Mouse (Mus musculus) kidney, adult 2 months (tissue): ENCODE data around the gene Tmem54.

Experiments
- CTCF ChIP-seq: fragments of 200-500 bp; conservative IDR thresholded peaks from 2 replicates; pipeline ENCODE4 v1.5.1; 2011; ENCODE audit warnings: low read depth, mild to moderate bottlenecking, control low read depth, low read length, moderate library complexity, mixed read lengths; ENCODE audit not compliant: insufficient read depth, insufficient read length
- POLR2A ChIP-seq: fragments of 200-500 bp; IDR thresholded peaks from one replicate; pipeline ENCODE4 v1.6.1; 2011; ENCODE audit warnings: low read depth, low read length, control low read depth

DNA sequence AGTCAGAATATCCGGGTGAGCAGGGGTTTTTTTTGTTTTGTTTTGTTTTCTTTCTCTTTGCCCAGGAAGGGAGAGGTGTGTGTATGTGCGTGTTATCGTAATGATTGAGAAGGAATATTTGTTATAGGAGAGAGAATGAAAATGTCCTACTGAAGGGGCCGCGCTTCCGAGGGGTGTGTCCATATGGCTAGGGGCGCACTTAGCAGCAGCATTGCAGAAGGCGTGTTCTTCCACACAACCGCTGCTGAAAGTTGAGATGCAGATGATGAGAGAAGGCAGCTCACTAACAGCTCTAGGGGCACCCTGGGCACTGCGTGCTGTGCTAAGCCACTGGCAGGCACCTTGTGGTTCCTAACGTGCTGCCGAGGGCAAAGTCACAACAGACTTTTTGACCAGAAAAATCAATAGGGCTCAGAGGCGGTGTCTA, 46.2 kb upstream of the Tmem54 start:
- TF ChIP-seq POLR2A (no peak), CTCF (no peak)
